Mouse (Mus musculus) kidney, embryonic 14.5 days (tissue): Measurements from ENCODE around the gene Tepsin. TPM values are rescaled to one million over a fixed set of nuclear protein-coding genes. Genes with fewer than 3 reads are reported as not detected.

Experiments
- ATAC-seq: fragments of 200-750 bp; cut with Nextera tagmentation; 2 replicates; pipeline ENCODE4 v1.8.0; 2017; ENCODE audit warnings: moderate number of reproducible peaks, mild to moderate bottlenecking, moderate TSS enrichment, moderate library complexity; ENCODE audit not compliant: low FRiP score, low TSS enrichment
- H3K27ac ChIP-seq: fragments of 300-500 bp; sonication (generic); 2 replicates; pipeline ENCODE4 v1.5.1; 2014; ENCODE audit warnings: low read depth, mild to moderate bottlenecking, low read length, moderate library complexity, mixed read lengths
- H3K27me3 ChIP-seq: fragments of 300-500 bp; sonication (generic); 2 replicates; pipeline ENCODE4 v1.6.1; 2014; ENCODE audit warnings: mild to moderate bottlenecking, low read length; ENCODE audit not compliant: control insufficient read depth, insufficient read depth
- H3K36me3 ChIP-seq: fragments of 300-500 bp; sonication (generic); 2 replicates; pipeline ENCODE4 v1.6.1; 2014; ENCODE audit warnings: low read length, mixed read lengths; ENCODE audit not compliant: control insufficient read depth, insufficient read depth
- H3K4me1 ChIP-seq: fragments of 300-500 bp; sonication (generic); 2 replicates; pipeline ENCODE4 v1.6.1; 2014; ENCODE audit warnings: low read length, mixed read lengths; ENCODE audit not compliant: control insufficient read depth, insufficient read depth
- H3K4me2 ChIP-seq: fragments of 300-500 bp; sonication (generic); replicated peaks from 2 replicates; pipeline ENCODE4 v1.6.1; 2014; ENCODE audit warnings: low read depth, mild to moderate bottlenecking, low read length
- H3K4me3 ChIP-seq: fragments of 300-500 bp; sonication (generic); 2 replicates; pipeline ENCODE4 v1.5.1; 2014; ENCODE audit warnings: mild to moderate bottlenecking, low read length
- H3K9ac ChIP-seq: fragments of 300-500 bp; sonication (generic); 2 replicates; pipeline ENCODE4 v1.6.1; 2014; ENCODE audit warnings: low read depth, mild to moderate bottlenecking, low read length, moderate library complexity
- H3K9me3 ChIP-seq: fragments of 300-500 bp; sonication (generic); 2 replicates; pipeline ENCODE4 v1.6.1; 2016; ENCODE audit warnings: low read length; ENCODE audit not compliant: control insufficient read depth
- WGBS: fragments of 180-500 bp; shearing (Covaris S2); extraction: QIAGEN DNeasy Blood & Tissue Kit; methylation state at CpG from one replicate; pipeline ENCODE4 v1.1.7; 2014; 5-methylcytosine and 5-hydroxymethylcytosine counted together
- polyA plus RNA-seq: library from polyadenylated mRNA; unstranded; fragments of >200 nt; fragmentation: Nextera tagmentation; extraction: Ambion mirVana; gene quantifications from 2 replicates; pipeline ENCODE4 v1.2.1, GENCODE M21; 2014

The Tepsin gene
- polyA plus RNA-seq, 1 experiment from 2014 or later, result 15.6 TPM

DNA sequence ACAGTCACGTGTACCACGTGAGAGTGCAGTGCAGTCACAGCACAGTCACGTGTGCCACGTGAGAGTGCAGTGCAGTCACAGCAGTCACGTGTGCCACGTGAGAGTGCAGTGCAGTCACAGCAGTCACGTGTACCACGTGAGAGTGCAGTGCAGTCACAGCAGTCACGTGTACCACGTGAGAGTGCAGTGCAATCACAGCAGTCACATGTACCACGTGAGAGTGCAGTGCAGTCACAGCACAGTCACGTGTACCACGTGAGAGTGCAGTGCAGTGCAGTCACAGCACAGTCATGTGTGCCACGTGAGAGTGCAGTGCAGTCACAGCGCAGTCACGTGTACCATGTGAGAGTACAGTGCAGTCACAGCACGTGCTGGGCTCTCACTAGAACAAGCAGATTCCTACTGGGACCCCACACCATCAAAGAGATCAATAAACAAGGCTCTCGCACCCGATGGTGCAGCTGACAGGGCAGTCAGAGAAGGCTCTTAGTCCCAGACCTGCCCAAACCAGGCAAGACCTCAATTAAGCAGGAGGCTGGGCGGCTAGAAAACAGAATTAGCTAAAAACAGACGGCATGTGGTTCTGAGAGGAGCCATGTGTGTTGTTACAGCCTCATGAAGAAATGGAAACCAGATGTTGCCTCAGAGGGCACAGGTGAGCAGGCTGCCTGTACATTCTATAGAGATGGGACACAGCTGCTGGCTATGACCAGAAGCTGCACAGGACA lies 16.1 kb upstream of the Tepsin start:
- Histone ChIP-seq H3K9ac (no peak overlapping the region), H3K4me1 (no peaks in the 10 kb centered on the region), H3K27me3 (no peaks in the 10 kb centered on the region), H3K4me2 (no peak overlapping the region), H3K9me3 (no peaks in the 10 kb centered on the region), H3K36me3 (peaks cover 45% of the 10 kb centered on the region), H3K4me3 (no peak overlapping the region), H3K27ac (no peak overlapping the region)
- no peak for ATAC-seq
- 88% methylated on average over 21 of the region's 21 CpGs for WGBS

GRCm38 (mm10) chr11:120112136-120112535 lies 13.6 kb upstream of the Tepsin start:
- WGBS, result 92% methylated on average over 4 of the region's 4 CpGs
- H3K9me3 ChIP-seq, result no peaks in the 10 kb centered on the region
- H3K4me1 ChIP-seq, result no peaks in the 10 kb centered on the region
- no peaks in the 10 kb centered on the region for H3K27me3 ChIP-seq
- no peak overlapping the region for H3K4me2 ChIP-seq
- H3K36me3 ChIP-seq, result peaks cover 42% of the 10 kb centered on the region
- no peak for ATAC-seq
- H3K9ac ChIP-seq, result no peak overlapping the region
- H3K27ac ChIP-seq, result no peak overlapping the region
- no peak overlapping the region for H3K4me3 ChIP-seq

GRCm38 (mm10) chr11:120111033-120111432 lies 12.5 kb upstream of the Tepsin start:
- H3K4me1 ChIP-seq, result no peaks in the 10 kb centered on the region
- no peaks in the 10 kb centered on the region for H3K9me3 ChIP-seq
- no peak overlapping the region for H3K4me3 ChIP-seq
- H3K4me2 ChIP-seq, result no peak overlapping the region
- no peak overlapping the region for H3K9ac ChIP-seq
- no peak overlapping the region for H3K27ac ChIP-seq
- WGBS, result 4% methylated on average over 2 of the region's 2 CpGs
- ATAC-seq, result no peak
- H3K36me3 ChIP-seq, result peaks cover 42% of the 10 kb centered on the region
- no peaks in the 10 kb centered on the region for H3K27me3 ChIP-seq

GRCm38 (mm10) chr11:120110554-120110953 lies 12.0 kb upstream of the Tepsin start:
- no peak overlapping the region for H3K27ac ChIP-seq
- 67% methylated on average over 7 of the region's 7 CpGs for whole genome bisulfite sequencing

GRCm38 (mm10) chr11:120109558-120110210 lies 11.2 kb upstream of the Tepsin start:
- Histone ChIP-seq H3K4me3 (no peak overlapping the region), H3K27ac (no peak overlapping the region), H3K4me1 (no peaks in the 10 kb centered on the region), H3K4me2 (no peak overlapping the region), H3K27me3 (no peaks in the 10 kb centered on the region), H3K9ac (no peak overlapping the region), H3K9me3 (no peaks in the 10 kb centered on the region), H3K36me3 (peaks cover 49% of the 10 kb centered on the region)
- ATAC-seq, result no peak; the same call in 1 of the 2 replicates
- WGBS, result 72% methylated on average over 14 of the region's 14 CpGs

More at GRCm38 (mm10) chr11:120110554-120110953, 12.0 kb upstream of the Tepsin start:
- no peak; the same call in 1 of the 2 replicates for ATAC-seq
- Histone ChIP-seq H3K27me3 (no peaks in the 10 kb centered on the region), H3K36me3 (peaks cover 47% of the 10 kb centered on the region), H3K4me2 (no peak overlapping the region), H3K4me1 (no peaks in the 10 kb centered on the region), H3K4me3 (no peak overlapping the region), H3K9ac (no peak overlapping the region), H3K9me3 (no peaks in the 10 kb centered on the region)

DNA sequence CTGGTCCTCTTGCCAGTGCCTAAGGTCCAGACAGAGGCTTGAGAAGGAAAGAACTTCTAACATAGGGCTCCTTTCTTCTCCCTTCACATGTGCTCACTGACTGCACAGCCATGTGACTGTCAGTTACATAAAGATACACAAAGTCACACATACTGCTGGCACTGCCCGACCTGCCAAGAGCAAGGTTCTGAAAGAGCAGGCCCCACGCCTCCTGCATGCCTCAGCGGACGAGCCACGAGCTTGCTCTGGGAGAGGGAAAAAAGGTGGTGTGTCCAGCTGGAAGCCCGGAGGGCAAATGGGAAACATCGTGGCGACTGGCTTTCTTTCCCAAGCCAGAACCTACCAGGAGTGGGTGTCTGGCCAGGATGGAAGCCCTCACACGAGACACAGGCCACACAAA lies 9.3 kb upstream of the Tepsin start:
- Histone ChIP-seq H3K27ac (no peak overlapping the region), H3K9ac (no peak overlapping the region; the same call in 1 of the 2 replicates), H3K4me3 (no peak overlapping the region), H3K4me2 (no peak overlapping the region), H3K4me1 (no peaks in the 10 kb centered on the region), H3K27me3 (no peaks in the 10 kb centered on the region), H3K36me3 (peaks cover 57% of the 10 kb centered on the region), H3K9me3 (no peaks in the 10 kb centered on the region)
- no peak for ATAC-seq
- 72% methylated on average over 9 of the region's 9 CpGs for WGBS

DNA sequence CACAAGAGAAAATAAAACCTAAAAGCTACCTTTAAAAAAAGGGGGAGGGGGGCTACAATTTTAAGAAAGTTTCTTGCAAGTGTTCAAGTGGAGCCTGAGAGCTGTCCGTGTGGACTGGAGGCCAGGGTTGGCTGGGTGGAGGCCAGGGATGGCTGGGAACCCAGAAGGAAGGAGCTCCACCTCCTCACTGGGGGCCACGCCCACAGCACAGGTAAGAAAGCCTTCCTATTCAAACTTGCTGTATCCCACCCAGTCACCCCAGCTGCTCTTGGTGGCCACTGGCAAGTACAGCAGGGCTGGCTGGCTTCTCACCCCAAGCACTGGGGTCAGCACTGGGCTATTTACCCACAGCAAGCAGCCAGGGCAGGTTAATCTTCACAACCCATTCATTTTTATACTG lies 8.5 kb upstream of the Tepsin start:
- Histone ChIP-seq H3K9me3 (no peaks in the 10 kb centered on the region), H3K9ac (no peak overlapping the region), H3K4me3 (no peak overlapping the region), H3K4me2 (no peak overlapping the region), H3K4me1 (no peaks in the 10 kb centered on the region), H3K36me3 (peaks cover 52% of the 10 kb centered on the region), H3K27ac (no peak overlapping the region), H3K27me3 (no peaks in the 10 kb centered on the region)
- 86% methylated on average over 2 of the region's 2 CpGs for WGBS
- no peak for ATAC-seq

- Histone ChIP-seq H3K9me3 (no peaks in the 10 kb centered on the region), H3K27me3 (no peaks in the 10 kb centered on the region), H3K4me1 (peaks cover 8% of the 10 kb centered on the region; the same call in 1 of the 2 replicates), H3K27ac (no peak overlapping the region), H3K4me3 (no peak overlapping the region), H3K9ac (no peak overlapping the region), H3K36me3 (peaks cover 40% of the 10 kb centered on the region), H3K4me2 (no peak overlapping the region)
- ATAC-seq, result no peak
- 88% methylated on average over 3 of the region's 3 CpGs for WGBS
Measured at GRCm38 (mm10) chr11:120103431-120103997, 5.0 kb upstream of the Tepsin start.

GRCm38 (mm10) chr11:120101036-120101435 lies 2.5 kb upstream of the Tepsin start:
- Histone ChIP-seq H3K27me3 (no peaks in the 10 kb centered on the region), H3K4me1 (peaks cover 15% of the 10 kb centered on the region), H3K4me3 (no peak overlapping the region), H3K9ac (no peak overlapping the region), H3K36me3 (peaks cover 30% of the 10 kb centered on the region), H3K27ac (no peak overlapping the region), H3K4me2 (no peak overlapping the region), H3K9me3 (no peaks in the 10 kb centered on the region)
- 6% methylated on average over 3 of the region's 3 CpGs for WGBS
- no peak for ATAC-seq
